Comparison of ENCODE assay signal across 17 mouse cellular contexts in the genomic region with DNA sequence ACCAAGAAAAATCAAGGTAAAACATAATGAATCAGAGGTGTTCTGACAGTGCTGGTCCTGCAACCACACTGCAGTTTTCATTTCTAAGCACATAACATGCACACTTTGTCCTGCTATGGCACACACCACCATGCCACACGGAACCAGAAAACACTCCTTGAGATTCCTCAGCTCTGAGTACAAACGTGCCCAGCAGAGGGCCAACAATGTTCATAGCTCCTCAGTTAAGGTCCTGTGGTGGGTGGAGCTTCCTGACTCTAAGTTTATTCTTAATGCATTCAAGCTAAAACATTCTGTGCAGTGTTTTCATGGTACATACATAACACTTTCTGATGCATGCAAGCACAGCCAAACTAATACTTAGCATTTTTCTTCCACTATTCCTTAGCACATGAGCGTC.
DNase-seq lines count a peak whose midpoint lies in the region; ATAC-seq and TF ChIP-seq lines count a peak whose summit lies in the region.
"Had no signal": no experiment of that assay in that cellular context is flagged by ENCODE, and none has a peak within 500 bp of the region (broad histone marks: within the 10 kb centered on the region; RNA-seq: fewer than 3 reads in every experiment).

No protein-coding gene starts in this region.

- peak; percentile 12; the same call in 1 of the 2 replicates for TF ChIP-seq CTCF in heart, postnatal 0 days (IDR thresholded peaks at IDR 0.05; ENCODE audit: low read depth)

- WGBS in heart, postnatal 0 days: 53% methylated on average over 3 of the region's 3 CpGs
- WGBS in heart, embryonic 11.5 days (ENCODE audit: insufficient replicate concordance): 53% methylated on average over 3 of the region's 3 CpGs
- 61% methylated on average over 3 of the region's 3 CpGs for WGBS in forebrain, embryonic 14.5 days

- TF ChIP-seq EP300 in heart, postnatal 0 days (IDR thresholded peaks at IDR 0.05; ENCODE audit: low read depth): no peak

- no peak for DNase-seq in heart, postnatal 0 days (ENCODE audit: low spot score)
- DNase-seq in thymus, postnatal 25 days: peak; percentile 30
- DNase-seq in thymus, adult 18-20 months: no peak
- peak; percentile 21 for DNase-seq in lung, postnatal 14 days
- DNase-seq in thymus, postnatal 4 days: peak; percentile 54
- DNase-seq in forebrain, embryonic 14.5 days (ENCODE audit: low spot score): no peak
- DNase-seq in adrenal gland, postnatal 14 days: no peak
- DNase-seq: cerebellum, adult 2 months; embryo, embryonic 11 days; kidney, postnatal 10 days; right cerebral cortex, adult 18-20 months had no signal

- no peak overlapping the region for H3K9ac ChIP-seq in heart, postnatal 0 days (replicated peaks; ENCODE audit: low read depth, low read length)
- no peak overlapping the region for H3K9ac ChIP-seq in heart, embryonic 11.5 days (ENCODE audit: low read depth, low read length)
- no peak overlapping the region for H3K9ac ChIP-seq in forebrain, embryonic 14.5 days (ENCODE audit: low read length)
- H3K9ac ChIP-seq: hindbrain, embryonic 15.5 days; lung, embryonic 15.5 days; neural tube, embryonic 15.5 days had no signal

- H3K9me3 ChIP-seq in heart, postnatal 0 days (replicated peaks; ENCODE audit: control insufficient read depth, low read length): no peaks in the 10 kb centered on the region
- H3K9me3 ChIP-seq in heart, embryonic 11.5 days (replicated peaks; ENCODE audit: control insufficient read depth, low read length): no peaks in the 10 kb centered on the region
- H3K9me3 ChIP-seq in forebrain, embryonic 14.5 days (replicated peaks; ENCODE audit: control insufficient read depth, low read length): no peaks in the 10 kb centered on the region
- H3K9me3 ChIP-seq: forebrain, embryonic 10.5 days; hindbrain, embryonic 15.5 days; limb, embryonic 10.5 days; lung, embryonic 15.5 days; neural tube, embryonic 15.5 days had no signal

- no peaks in the 10 kb centered on the region for H3K4me1 ChIP-seq in heart, postnatal 0 days (ENCODE audit: control insufficient read depth, insufficient read depth)
- H3K4me1 ChIP-seq in heart, embryonic 11.5 days (ENCODE audit: control insufficient read depth, insufficient read depth, low read length): peaks cover 4% of the 10 kb centered on the region; the same call in 1 of the 2 replicates
- no peaks in the 10 kb centered on the region for H3K4me1 ChIP-seq in forebrain, embryonic 14.5 days (ENCODE audit: control insufficient read depth, insufficient read depth, low read length)
- H3K4me1 ChIP-seq: forebrain, embryonic 10.5 days; hindbrain, embryonic 15.5 days; limb, embryonic 10.5 days; lung, embryonic 15.5 days; neural tube, embryonic 15.5 days had no signal

- H3K27me3 ChIP-seq in heart, postnatal 0 days (ENCODE audit: control insufficient read depth, insufficient read depth, low read length): no peaks in the 10 kb centered on the region
- H3K27me3 ChIP-seq in heart, embryonic 11.5 days (ENCODE audit: control insufficient read depth, insufficient read depth, low read length): no peaks in the 10 kb centered on the region
- H3K27me3 ChIP-seq in forebrain, embryonic 14.5 days (replicated peaks; ENCODE audit: control insufficient read depth, insufficient read depth, low read length): no peaks in the 10 kb centered on the region
- H3K27me3 ChIP-seq: hindbrain, embryonic 15.5 days; lung, embryonic 15.5 days; neural tube, embryonic 15.5 days had no signal

- H3K4me3 ChIP-seq in heart, postnatal 0 days (ENCODE audit: low read depth, low read length): no peak overlapping the region
- no peak overlapping the region for H3K4me3 ChIP-seq in heart, embryonic 11.5 days (ENCODE audit: low read depth, low read length)
- no peak overlapping the region for H3K4me3 ChIP-seq in forebrain, embryonic 14.5 days (ENCODE audit: low read depth, low read length)
- H3K4me3 ChIP-seq: forebrain, embryonic 10.5 days; hindbrain, embryonic 15.5 days; limb, embryonic 10.5 days; lung, embryonic 15.5 days; neural tube, embryonic 15.5 days had no signal

- H3K36me3 ChIP-seq in heart, postnatal 0 days (replicated peaks; ENCODE audit: control insufficient read depth, insufficient read depth, low read length): no peaks in the 10 kb centered on the region
- H3K36me3 ChIP-seq in heart, embryonic 11.5 days (ENCODE audit: control insufficient read depth, insufficient read depth, low read length): no peaks in the 10 kb centered on the region
- no peaks in the 10 kb centered on the region for H3K36me3 ChIP-seq in forebrain, embryonic 14.5 days (ENCODE audit: control insufficient read depth, insufficient read depth, low read length)
- H3K36me3 ChIP-seq: forebrain, embryonic 10.5 days; hindbrain, embryonic 15.5 days; limb, embryonic 10.5 days; lung, embryonic 15.5 days; neural tube, embryonic 15.5 days had no signal

- H3K4me2 ChIP-seq in heart, postnatal 0 days (ENCODE audit: low read depth, low read length): no peak overlapping the region
- H3K4me2 ChIP-seq in heart, embryonic 11.5 days: no peak overlapping the region
- H3K4me2 ChIP-seq in forebrain, embryonic 14.5 days (ENCODE audit: low read length): no peak overlapping the region
- H3K4me2 ChIP-seq: hindbrain, embryonic 15.5 days; lung, embryonic 15.5 days; neural tube, embryonic 15.5 days had no signal

- no peak overlapping the region for H3K27ac ChIP-seq in heart, postnatal 0 days (ENCODE audit: low read depth)
- no peak overlapping the region for H3K27ac ChIP-seq in heart, embryonic 11.5 days (ENCODE audit: low read depth, low read length)
- no peak overlapping the region for H3K27ac ChIP-seq in forebrain, embryonic 14.5 days (ENCODE audit: low read depth, low read length)
- H3K27ac ChIP-seq: forebrain, embryonic 10.5 days; hindbrain, embryonic 15.5 days; limb, embryonic 10.5 days; lung, embryonic 15.5 days; neural tube, embryonic 15.5 days had no signal

- ATAC-seq in heart, postnatal 0 days (ENCODE audit: insufficient read depth, low read depth): no peak
- no peak for ATAC-seq in heart, embryonic 11.5 days (replicated peaks; ENCODE audit: insufficient number of reproducible peaks, low FRiP score, low TSS enrichment)
- ATAC-seq in forebrain, embryonic 14.5 days: no peak

Comparison
In these comparisons a context has a peak if more than half of its experiments do, and no peak if none do; other contexts are left out.
1. DNase-seq: peak in thymus, postnatal 25 days (single experiment), lung, postnatal 14 days (single experiment) and thymus, postnatal 4 days (single experiment); none in heart, postnatal 0 days (single experiment), thymus, adult 18-20 months (0 of 2), forebrain, embryonic 14.5 days (single experiment) and adrenal gland, postnatal 14 days (single experiment).